Comparison of ENCODE assay signal across 29 mouse cellular contexts in the genomic region with DNA sequence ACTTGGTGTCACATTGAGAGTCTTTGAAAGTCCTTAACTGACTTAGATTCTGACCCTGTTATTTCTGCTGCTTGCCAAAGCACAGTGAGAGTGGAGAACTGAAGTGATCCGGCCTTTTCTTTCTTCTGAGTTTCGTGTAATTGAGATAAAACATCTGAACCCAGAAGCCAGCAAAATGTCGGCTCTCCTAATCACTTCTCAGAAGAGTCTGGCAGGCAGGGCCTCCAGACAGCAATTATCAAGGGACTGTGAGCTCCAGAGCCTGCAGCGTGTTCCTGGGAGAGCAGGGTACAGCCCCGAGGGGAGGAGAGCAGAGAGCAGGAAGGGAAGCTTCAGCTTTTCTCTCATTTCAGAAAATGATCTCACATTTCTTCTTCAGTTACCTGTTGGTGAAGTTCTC.
DNase-seq lines count a peak whose midpoint lies in the region; ATAC-seq and TF ChIP-seq lines count a peak whose summit lies in the region.
"Had no signal": no experiment of that assay in that cellular context is flagged by ENCODE, and none has a peak within 500 bp of the region (broad histone marks: within the 10 kb centered on the region; RNA-seq: fewer than 3 reads in every experiment).

No protein-coding gene starts in this region.

- H3K4me3 ChIP-seq in lung, postnatal 0 days (ENCODE audit: low read depth, low read length) = no peak overlapping the region
- H3K4me3 ChIP-seq: embryonic facial prominence, embryonic 12.5 days; embryonic facial prominence, embryonic 15.5 days; gastrocnemius, adult 2 months; heart, embryonic 10.5 days; heart, embryonic 13.5 days had no signal

- no peaks in the 10 kb centered on the region for H3K36me3 ChIP-seq in lung, postnatal 0 days (ENCODE audit: insufficient read depth, low read length)
- H3K36me3 ChIP-seq: embryonic facial prominence, embryonic 12.5 days; embryonic facial prominence, embryonic 15.5 days; G1E; heart, embryonic 10.5 days; heart, embryonic 13.5 days had no signal

- WGBS in lung, postnatal 0 days = 33% methylated on average over 5 of the region's 5 CpGs

- no peak for TF ChIP-seq CTCF in lung, postnatal 0 days (IDR thresholded peaks at IDR 0.05)

- H3K27me3 ChIP-seq in lung, postnatal 0 days (replicated peaks; ENCODE audit: insufficient read depth, low read length) = no peaks in the 10 kb centered on the region
- H3K27me3 ChIP-seq: CH12.LX; embryonic facial prominence, embryonic 12.5 days; embryonic facial prominence, embryonic 15.5 days; heart, embryonic 13.5 days; Patski had no signal

- H3K9me3 ChIP-seq in lung, postnatal 0 days (ENCODE audit: low read length) = no peaks in the 10 kb centered on the region
- H3K9me3 ChIP-seq: embryonic facial prominence, embryonic 12.5 days; embryonic facial prominence, embryonic 15.5 days; heart, embryonic 10.5 days; heart, embryonic 13.5 days had no signal

- H3K4me1 ChIP-seq in lung, postnatal 0 days (ENCODE audit: insufficient read depth, low read depth, low read length) = no peaks in the 10 kb centered on the region
- H3K4me1 ChIP-seq: embryonic facial prominence, embryonic 12.5 days; embryonic facial prominence, embryonic 15.5 days; heart, embryonic 10.5 days; heart, embryonic 13.5 days had no signal

- no peak overlapping the region for H3K9ac ChIP-seq in lung, postnatal 0 days (replicated peaks; ENCODE audit: low read depth)
- H3K9ac ChIP-seq: embryonic facial prominence, embryonic 12.5 days; embryonic facial prominence, embryonic 15.5 days; forebrain, postnatal 0 days; heart, embryonic 13.5 days; hindbrain, embryonic 14.5 days had no signal

- ATAC-seq in lung, postnatal 0 days = 0 out of 2 replicates have a peak, but pooled peaks have one; percentile 28
- ATAC-seq: forebrain, embryonic 14.5 days; forebrain, postnatal 0 days; hindbrain, postnatal 0 days; inflammation-experienced regulatory T-cells, adult 6 months; Patski had no signal

- TF ChIP-seq EP300 in lung, postnatal 0 days (IDR thresholded peaks at IDR 0.05) = no peak

- H3K4me2 ChIP-seq in lung, postnatal 0 days (replicated peaks; ENCODE audit: low read depth, low read length) = no peak overlapping the region
- H3K4me2 ChIP-seq: embryonic facial prominence, embryonic 12.5 days; embryonic facial prominence, embryonic 15.5 days; heart, embryonic 13.5 days; hindbrain, embryonic 14.5 days had no signal

- no peak overlapping the region for H3K27ac ChIP-seq in lung, postnatal 0 days (ENCODE audit: low read length)
- H3K27ac ChIP-seq: embryonic facial prominence, embryonic 12.5 days; embryonic facial prominence, embryonic 15.5 days; gastrocnemius, adult 2 months; heart, embryonic 10.5 days; heart, embryonic 13.5 days; hindbrain, embryonic 14.5 days; hindbrain, postnatal 0 days had no signal

- DNase-seq in heart, adult 11 months = peak; percentile 66
- no peak for DNase-seq in heart, adult 9 months (ENCODE audit: low spot score in 2 of 2)
- DNase-seq in lung, postnatal 0 days (ENCODE audit: low spot score) = peak; percentile 35
- no peak for DNase-seq in lung, postnatal 36 days
- peak; percentile 37 for DNase-seq in brain, adult 2 months (ENCODE audit: low read depth, low spot score)
- DNase-seq in layer of hippocampus, postnatal 36 days = no peak
- DNase-seq: adrenal gland, postnatal 25 days; B cell, adult 2 months; cerebellum, adult 11 months; cerebellum, adult 2 months; cerebellum, adult 9-11 months; cerebellum, postnatal 25 days; forebrain, postnatal 0 days; gastrocnemius, adult 2 months; gastrocnemius, postnatal 14 days; heart, adult 18-20 months; heart, postnatal 14 days; heart, postnatal 4 days had no signal

Comparison
In these comparisons a context has a peak if more than half of its experiments do, and no peak if none do; other contexts are left out.
1. DNase-seq: peak in heart, adult 11 months (single experiment), lung, postnatal 0 days (single experiment) and brain, adult 2 months (single experiment); none in heart, adult 9 months (0 of 2), lung, postnatal 36 days (single experiment) and layer of hippocampus, postnatal 36 days (0 of 2).